14 mouse cellular contexts compared by ENCODE assay signal in the genomic region with DNA sequence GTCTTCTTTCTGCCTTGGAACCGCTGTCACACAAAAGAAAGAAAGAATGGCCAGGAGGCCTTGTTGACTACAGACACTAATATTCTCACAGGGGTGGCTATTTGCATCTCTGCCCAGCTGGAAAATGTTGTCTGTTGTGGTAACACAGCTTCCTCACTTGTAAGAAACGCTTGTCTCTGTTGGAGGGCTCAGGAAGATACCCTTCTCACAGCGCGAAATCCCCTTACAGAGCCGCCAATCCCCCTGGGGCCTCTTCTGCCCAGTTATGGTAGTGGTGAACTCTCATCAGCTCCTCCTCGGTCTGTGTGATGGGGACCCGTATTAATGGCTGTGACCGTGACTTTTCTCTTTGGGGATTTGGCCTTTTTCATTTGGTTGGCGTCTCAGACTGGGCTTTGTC.
DNase-seq lines count a peak whose midpoint lies in the region; ATAC-seq lines count a peak whose summit lies in the region.
"Had no signal": no experiment of that assay in that cellular context is flagged by ENCODE, and none has a peak within 500 bp of the region (broad histone marks: within the 10 kb centered on the region; RNA-seq: fewer than 3 reads in every experiment).

No protein-coding gene starts in this region.

- H3K27me3 ChIP-seq in hindbrain, embryonic 11.5 days (ENCODE audit: control insufficient read depth, insufficient read depth, low read length), result no peaks in the 10 kb centered on the region
- H3K27me3 ChIP-seq in midbrain, embryonic 12.5 days, result peaks cover 6% of the 10 kb centered on the region

- no peaks in the 10 kb centered on the region for H3K36me3 ChIP-seq in hindbrain, embryonic 11.5 days (ENCODE audit: control insufficient read depth, insufficient read depth, low read length)
- no peaks in the 10 kb centered on the region for H3K36me3 ChIP-seq in midbrain, embryonic 12.5 days

- no peak overlapping the region for H3K4me3 ChIP-seq in hindbrain, embryonic 11.5 days (ENCODE audit: low read depth, low read length)
- no peak overlapping the region for H3K4me3 ChIP-seq in midbrain, embryonic 12.5 days
- H3K4me3 ChIP-seq: layer of hippocampus, adult 2 months had no signal

- DNase-seq in embryo, embryonic 11 days, result peak; percentile 53
- no peak for DNase-seq in embryo, embryonic 10 days (ENCODE audit: low spot score)
- peak; percentile 52 for DNase-seq in hindbrain, embryonic 11.5 days (ENCODE audit: low spot score)
- peak; percentile 50 for DNase-seq in retina, embryonic 14.5 days (ENCODE audit: low spot score)
- no peak for DNase-seq in gastrocnemius, adult 8-10 months (ENCODE audit: low spot score in 2 of 2)
- DNase-seq in c-Kit-positive CD71-positive TER-119-positive erythroid progenitor cells, embryonic 14.5 days (ENCODE audit: low spot score), result no peak
- no peak for DNase-seq in urinary bladder, postnatal 25 days (ENCODE audit: low spot score)
- DNase-seq: cerebellum, postnatal 14 days; forebrain, postnatal 0 days; liver; lung, embryonic 14.5 days had no signal

- H3K27ac ChIP-seq in hindbrain, embryonic 11.5 days (ENCODE audit: low read depth, low read length), result peak overlapping the region; percentile 39; the same call in 1 of the 2 replicates
- H3K27ac ChIP-seq in midbrain, embryonic 12.5 days (replicated peaks), result peak overlapping the region; percentile 84
- H3K27ac ChIP-seq: layer of hippocampus, adult 2 months had no signal

- no peak overlapping the region for H3K4me2 ChIP-seq in hindbrain, embryonic 11.5 days (replicated peaks; ENCODE audit: low read depth, low read length)
- peak overlapping the region; percentile 46 for H3K4me2 ChIP-seq in midbrain, embryonic 12.5 days (replicated peaks)
- H3K4me2 ChIP-seq: lung, embryonic 14.5 days had no signal

- peak; percentile 75 for ATAC-seq in hindbrain, embryonic 11.5 days (ENCODE audit: low FRiP score)
- peak; percentile 91 for ATAC-seq in midbrain, embryonic 12.5 days (ENCODE audit: low FRiP score, low read depth)
- ATAC-seq: forebrain, postnatal 0 days; Patski had no signal

- 22% methylated on average over 9 of the region's 9 CpGs for WGBS in hindbrain, embryonic 11.5 days
- WGBS in midbrain, embryonic 12.5 days, result 22% methylated on average over 9 of the region's 9 CpGs

- no peaks in the 10 kb centered on the region for H3K4me1 ChIP-seq in hindbrain, embryonic 11.5 days (replicated peaks; ENCODE audit: control insufficient read depth, insufficient read depth, low read length)
- peaks cover 39% of the 10 kb centered on the region for H3K4me1 ChIP-seq in midbrain, embryonic 12.5 days

- no peaks in the 10 kb centered on the region for H3K9me3 ChIP-seq in hindbrain, embryonic 11.5 days (ENCODE audit: control insufficient read depth, low read length)
- no peaks in the 10 kb centered on the region for H3K9me3 ChIP-seq in midbrain, embryonic 12.5 days

- no peak overlapping the region for H3K9ac ChIP-seq in hindbrain, embryonic 11.5 days (ENCODE audit: low read depth, low read length)
- H3K9ac ChIP-seq in midbrain, embryonic 12.5 days (replicated peaks), result 0 out of 2 replicates have a peak overlapping the region, but pooled peaks have one; percentile 28
- H3K9ac ChIP-seq: forebrain, postnatal 0 days; lung, embryonic 14.5 days had no signal

Comparison
In these comparisons a context has a peak if more than half of its experiments do, and no peak if none do; other contexts are left out.
1. DNase-seq: peak in embryo, embryonic 11 days (single experiment), hindbrain, embryonic 11.5 days (single experiment) and retina, embryonic 14.5 days (single experiment); none in embryo, embryonic 10 days (single experiment), gastrocnemius, adult 8-10 months (0 of 2), c-Kit-positive CD71-positive TER-119-positive erythroid progenitor cells, embryonic 14.5 days (single experiment) and urinary bladder, postnatal 25 days (single experiment).